Mouse (Mus musculus) kidney, postnatal 10 days (tissue): ENCODE measurements around the gene Sit1.

Experiments
- DNase-seq: peaks from one replicate; pipeline ENCODE4 v3.0.0; 2021; ENCODE audit warnings: mixed read lengths

Gene Sit1

DNA sequence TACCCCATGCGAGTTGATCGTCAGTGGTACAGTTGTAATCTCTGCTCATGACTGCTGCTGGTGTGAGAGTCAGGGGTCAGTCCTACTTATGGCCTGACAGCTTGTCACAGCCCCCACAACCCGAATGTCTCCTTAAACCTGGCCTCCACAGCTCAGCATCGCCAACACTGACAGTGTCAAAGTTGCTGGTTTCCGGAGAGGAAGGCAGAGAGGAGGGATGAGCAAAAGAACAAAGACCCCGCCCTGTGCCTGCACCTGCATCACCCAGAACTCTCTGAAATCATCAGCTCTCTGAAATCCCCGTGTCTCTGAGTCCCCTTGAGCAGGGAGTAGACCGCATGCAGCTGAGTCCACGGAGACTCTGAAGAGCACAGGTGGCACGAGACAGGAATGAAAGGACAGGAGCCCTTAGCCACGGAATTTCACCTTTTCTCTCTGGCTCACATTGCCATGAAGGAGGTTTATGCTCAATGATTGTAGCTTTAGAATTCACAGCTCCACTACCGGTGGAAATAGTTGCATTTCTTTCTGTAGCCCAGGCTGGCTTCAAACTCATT, at the start of gene Sit1:
Sit1 (minus strand) TSS at position 200 of the 557 bp plus-strand sequence.
- DNase-seq = no peak

DNA sequence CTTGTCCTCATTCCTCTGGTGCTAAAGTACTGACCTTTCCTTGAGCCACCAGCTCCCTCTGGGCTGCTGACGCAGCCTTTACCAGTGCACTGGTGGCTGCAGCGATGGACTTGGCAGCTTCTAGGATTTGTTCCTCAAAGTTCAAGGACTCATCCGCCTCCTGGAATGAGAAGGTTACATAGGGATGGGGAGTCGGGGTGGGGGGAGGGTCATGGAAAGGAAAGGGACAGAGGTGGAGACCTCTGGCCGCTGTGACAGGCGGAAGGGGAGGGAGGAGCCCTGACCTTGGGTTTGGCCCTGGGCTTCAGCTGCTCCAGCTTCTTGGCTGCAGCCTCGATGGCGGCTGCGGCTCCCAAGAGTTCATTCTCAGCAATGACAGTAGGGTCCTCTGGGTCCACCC, 49.7 kb upstream of the Sit1 start:
- DNase-seq = peak; percentile 60

DNA sequence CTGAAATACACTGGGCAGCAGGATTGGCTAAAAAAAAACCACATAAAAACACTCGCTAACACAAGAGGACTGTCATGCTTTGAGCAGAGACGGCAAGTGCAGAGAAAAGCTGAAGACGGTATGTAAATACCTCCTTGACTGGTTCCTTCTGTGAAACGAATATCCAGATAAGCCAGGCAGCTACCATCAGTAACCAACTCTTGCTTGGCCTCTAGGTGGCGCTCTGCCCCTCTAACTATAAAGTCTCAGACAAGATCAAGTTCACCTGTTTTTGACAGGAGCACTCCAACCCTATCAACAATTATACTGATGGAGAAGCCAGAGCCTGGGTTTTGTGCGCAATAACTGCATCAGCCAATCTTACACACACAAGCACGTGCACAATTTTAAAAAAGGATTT, 47.0 kb upstream of the Sit1 start:
- DNase-seq = peak; percentile 88

DNA sequence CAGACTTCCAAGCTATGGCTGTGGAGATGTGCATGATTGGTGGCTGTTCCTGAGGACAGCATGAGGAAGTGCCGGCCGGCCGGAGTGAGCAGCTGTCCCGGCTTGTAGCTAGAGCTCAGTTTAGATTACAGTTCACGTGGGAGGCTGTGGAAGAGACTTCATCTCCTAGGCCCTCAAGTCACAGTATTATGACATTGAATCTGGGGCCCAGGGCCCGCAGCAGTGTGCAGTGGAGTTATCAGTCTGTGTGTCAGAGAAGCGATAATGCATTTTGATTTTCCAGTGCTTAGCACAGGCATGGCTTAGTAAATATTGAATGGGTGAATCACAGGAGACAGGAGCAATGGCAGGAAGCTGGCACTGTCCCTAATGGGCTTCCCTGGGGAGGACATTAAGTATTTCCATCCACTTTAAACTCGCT, 46.6 kb upstream of the Sit1 start:
- DNase-seq = no peak

DNA sequence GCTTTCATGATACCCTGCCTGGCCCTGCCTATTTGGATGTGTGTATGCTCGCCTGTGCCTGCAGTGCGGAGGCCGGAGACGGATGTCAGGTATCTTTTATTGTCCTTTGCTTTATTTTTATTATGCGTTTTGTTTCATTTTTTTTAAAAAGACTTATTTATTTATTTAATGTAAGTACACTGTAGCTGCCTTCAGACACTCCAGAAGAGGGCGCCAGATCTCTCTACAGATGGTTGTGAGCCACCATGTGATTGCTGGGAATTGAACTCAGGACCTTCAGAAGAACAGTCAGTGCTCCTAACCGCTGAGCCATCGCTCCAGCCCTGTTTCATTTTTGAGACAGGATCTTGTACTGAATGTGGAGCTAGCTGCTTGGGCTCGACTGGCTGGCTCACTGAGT, 45.0 kb upstream of the Sit1 start:
- no peak for DNase-seq

DNA sequence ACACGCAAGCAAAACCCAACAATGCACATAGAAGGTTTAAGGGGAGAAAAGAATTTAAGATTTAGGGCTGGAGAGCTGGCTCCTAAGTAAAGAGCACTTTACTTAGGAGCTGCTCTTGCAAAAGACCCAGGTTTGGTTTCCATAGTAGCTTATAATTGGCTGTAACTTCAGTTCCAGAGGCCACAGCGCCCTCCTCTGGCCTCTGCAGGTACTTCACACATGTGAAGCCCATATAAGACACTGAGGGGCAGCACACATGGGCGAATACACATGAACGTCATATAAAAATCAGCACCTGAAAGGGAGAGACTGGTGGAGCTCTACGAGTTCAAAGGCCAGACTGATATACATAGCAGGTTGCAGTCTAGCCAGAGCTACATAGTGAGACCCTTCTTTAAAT, 44.3 kb upstream of the Sit1 start:
- DNase-seq = no peak

DNA sequence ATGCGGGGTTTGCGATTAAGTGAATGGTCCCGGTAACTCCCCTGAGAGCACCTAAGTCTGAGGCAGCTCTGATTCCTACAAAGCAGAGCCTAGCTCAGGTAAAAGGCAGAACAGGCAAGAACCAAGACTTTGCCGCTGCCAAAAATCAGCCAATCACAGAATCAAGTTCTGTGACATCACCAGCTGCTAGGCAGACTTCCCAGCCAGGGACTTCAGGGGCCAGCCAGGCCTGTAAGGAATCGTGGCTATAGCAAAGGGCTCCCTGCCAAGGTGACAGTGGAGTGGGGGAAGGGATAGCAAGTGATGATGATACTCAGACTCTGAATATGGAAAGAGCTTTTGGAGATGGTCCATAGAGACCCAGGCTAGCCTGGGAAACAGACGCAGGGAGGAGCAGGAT, 36.4 kb upstream of the Sit1 start:
- DNase-seq = peak; percentile 93

DNA sequence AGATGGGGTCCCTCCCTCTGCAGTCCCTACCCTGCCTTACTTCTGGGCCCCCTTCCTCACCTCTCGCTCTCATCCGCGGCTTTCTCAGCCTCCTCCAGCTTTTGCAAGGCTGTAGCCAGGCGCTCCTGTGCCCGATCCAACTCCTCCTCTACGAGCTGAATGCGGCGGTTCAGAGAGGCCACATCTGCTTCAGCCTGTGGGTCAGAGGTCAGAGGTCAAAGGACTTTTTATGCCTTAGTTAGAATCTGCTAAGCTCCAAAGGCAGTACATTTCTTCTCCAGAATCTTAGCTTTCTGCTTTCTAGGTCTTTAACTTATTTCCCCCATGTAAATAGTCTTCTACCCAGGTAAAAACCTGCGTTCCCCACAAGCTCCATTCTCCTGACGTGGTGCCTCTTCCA, 36.0 kb upstream of the Sit1 start:
- DNase-seq = no peak

DNA sequence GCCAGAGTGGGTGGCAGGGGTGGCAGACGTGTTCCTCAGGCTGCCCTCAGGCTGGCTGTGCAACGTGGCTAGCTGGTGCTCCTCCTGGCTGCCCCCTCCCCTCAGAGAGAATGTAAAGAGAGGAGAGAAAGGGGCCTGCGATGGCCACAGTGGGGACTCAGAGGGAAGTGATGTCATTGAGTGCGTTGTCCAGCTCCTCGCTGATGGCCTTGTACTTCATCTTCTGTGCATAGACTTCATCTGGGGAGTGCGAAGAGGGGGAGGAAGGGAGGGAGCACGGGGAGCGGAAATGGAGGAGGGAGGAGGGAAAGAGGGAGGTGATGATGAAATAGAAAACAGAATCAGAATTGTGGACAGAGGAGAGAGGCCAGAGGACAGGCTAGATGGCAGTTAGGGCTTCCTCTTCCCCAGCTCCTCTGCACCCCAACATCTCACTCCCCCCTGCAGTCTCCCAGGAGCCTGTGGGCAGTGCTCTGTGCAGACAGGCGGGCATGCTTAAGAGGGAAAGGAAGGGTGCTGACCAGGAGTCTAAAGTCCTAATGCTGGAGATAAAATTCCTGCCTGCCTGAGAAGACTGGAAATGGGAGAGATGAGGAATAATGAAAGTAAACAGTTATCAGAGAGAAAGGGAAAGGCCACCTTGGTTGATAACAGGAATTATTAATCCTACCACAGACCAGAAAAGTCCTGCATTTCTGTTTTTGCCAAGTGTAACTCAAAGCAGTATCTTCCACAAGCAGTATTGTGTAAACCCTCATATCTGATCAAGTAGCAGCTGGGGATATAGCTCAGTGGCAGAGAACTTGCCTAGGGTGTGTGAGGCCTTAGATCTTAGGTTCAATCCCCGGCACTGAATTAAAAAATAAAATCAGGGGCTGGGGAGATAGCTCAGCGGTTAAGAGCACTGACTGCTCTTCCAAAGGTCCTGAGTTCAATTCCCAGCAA, 32.5 kb upstream of the Sit1 start:
- no peak for DNase-seq

DNA sequence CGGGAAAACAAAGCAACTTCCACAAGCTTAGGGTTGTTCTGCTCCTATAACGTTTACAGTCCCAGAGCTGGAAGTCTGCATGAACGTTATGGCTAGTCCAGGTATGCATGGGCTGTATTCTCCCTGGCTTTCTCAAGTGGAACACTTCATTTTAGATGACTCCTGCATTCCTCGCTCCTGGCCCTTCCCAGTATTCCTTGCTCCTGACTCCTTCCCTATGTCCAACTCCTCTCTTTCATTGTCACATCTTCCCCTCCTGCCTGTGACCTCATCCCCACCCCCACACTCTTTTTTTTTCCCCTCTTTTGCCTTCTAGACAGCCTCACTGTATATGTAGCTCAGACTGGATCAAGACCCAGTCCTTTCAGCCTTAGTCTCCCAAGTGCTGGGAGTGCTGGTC, 30.3 kb upstream of the Sit1 start:
- no peak for DNase-seq

DNA sequence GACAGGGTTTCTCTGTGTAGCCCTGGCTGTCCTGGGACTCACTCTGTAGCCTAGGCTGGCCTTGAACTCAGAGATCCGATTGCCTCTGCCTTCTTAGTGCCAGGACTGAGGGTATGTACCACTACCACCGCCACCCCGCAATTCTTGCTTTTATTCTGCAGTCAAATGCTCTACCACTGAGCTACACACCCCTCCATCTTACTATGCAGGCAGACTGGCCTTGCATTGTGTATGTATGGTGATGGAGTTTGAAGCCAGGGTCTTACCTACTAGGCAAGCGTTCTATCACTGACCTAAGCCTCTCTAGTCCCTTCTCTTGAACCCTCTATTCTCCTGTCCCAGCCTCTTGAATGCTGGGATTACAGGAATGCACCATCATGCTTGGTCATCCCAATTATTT, 29.8 kb upstream of the Sit1 start:
- DNase-seq = no peak

DNA sequence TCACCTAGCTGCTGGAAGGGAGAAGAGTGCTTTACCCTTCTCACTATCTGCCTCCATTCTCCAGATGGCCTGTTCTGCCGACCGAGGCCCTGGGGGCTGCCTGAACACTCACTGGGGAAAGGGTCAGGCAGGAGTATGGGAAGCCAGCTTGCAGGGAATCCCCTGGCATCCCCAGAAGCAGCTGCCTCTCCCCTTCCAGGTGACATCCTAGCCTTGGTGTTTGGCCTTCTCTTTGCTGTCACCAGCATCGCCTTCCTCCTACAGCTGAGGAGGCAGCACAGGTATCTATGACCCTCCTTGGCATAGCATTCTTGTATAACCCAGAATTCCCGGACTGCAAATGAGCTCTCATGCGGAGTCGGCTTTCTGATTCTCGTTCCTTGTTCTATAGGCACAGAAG, 29.1 kb upstream of the Sit1 start:
- no peak for DNase-seq

DNA sequence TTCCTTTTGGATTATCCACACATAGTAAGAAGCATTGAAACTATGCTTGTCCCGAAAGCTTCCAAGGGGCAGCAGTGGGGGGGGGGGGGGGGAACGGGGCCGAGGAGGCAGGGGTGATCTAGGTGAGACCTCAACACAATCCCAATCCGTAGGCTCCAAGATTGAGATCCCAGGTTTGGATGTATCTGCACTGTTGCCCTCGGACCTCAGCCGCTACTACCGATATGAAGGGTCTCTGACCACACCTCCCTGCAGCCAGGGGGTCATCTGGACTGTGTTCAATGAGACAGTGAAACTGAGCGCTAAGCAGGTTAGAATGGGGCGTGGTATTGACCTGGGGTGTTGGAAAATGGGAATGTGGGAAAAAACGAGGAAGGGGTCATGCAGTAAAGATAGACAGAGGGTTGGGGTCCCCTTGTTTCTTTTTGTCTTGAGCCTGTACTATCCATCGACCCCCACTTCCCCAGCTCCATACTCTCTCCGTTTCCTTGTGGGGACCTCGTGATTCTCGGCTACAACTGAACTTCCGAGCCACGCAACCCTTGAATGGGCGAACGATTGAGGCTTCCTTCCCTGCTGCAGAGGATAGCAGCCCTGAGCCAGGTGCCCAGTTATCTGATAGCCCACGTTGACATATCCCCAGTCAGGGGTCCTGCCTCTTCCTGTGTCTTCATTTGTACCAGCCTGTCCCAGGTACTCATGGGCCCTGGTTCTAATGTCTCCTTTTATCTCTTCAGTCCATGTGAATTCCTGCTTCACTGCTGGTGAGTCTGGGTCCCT, 28.3 kb upstream of the Sit1 start:
- no peak for DNase-seq

DNA sequence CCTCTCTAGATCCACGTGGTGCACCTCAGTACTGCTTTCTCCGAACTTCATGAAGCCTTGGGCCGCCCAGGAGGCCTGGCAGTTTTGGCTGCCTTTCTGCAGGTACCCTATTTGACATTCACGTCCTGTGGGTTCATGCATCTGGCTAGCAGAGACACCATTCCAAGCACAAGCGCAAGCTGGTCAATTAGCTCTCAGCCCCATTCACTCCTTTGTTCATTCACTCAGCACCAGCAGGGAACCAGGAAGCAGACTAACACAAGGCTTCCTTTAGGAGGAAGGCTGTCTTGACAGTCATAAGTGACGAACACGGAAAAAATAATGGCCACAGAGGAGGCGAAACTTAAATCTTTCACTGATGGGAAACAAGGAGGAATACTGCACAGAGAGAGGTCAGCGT, 25.6 kb upstream of the Sit1 start:
- no peak for DNase-seq

DNA sequence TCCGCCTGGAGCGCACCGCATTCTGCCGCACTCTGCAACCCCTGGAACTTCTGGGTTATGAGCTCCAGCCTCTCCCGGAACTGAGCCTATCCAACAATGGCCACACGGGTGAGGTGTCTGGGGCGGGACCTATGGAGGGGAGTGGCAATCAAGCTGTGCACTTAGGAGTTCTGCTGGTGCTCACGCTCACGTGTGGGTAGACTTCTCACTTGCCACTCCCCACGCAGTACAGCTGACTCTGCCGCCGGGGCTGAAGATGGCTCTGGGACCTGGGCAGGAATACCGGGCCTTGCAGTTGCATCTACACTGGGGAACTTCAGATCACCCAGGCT, 25.1 kb upstream of the Sit1 start:
- DNase-seq = peak; percentile 62

DNA sequence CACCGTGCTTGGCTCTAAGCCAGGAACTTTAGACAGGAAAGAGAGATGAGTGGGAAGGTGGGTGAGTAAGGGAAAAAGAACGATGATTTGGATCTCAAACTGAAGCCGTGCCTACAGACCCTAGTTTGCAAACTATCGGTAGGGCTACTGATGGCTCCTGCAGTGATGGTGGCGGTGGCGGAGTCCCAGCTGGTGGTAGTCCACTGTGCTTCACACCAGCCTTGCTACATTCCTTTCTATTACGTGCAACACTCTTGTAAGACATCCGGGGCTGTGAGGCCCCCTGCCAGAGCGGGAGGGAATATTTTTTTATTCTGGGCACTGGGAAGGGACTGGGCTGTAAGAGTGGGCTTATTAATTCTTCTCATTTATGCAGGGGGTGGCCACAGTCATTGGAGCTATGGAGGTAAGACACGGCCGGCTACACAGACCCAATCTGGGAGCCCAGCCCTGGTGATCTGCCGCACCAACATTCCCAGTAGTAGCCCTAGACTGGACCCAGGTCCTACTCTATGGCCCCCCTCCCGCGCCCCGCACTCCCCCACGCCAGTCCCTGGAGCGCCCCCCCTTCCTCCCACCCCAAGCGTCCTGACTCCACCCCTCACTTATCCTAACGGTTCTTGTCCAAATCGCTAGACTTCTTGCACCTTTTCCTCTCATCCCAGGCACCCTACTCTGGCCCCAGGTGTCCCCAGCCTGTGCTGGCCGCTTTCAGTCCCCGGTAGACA, 24.6 kb upstream of the Sit1 start:
- DNase-seq = no peak

DNA sequence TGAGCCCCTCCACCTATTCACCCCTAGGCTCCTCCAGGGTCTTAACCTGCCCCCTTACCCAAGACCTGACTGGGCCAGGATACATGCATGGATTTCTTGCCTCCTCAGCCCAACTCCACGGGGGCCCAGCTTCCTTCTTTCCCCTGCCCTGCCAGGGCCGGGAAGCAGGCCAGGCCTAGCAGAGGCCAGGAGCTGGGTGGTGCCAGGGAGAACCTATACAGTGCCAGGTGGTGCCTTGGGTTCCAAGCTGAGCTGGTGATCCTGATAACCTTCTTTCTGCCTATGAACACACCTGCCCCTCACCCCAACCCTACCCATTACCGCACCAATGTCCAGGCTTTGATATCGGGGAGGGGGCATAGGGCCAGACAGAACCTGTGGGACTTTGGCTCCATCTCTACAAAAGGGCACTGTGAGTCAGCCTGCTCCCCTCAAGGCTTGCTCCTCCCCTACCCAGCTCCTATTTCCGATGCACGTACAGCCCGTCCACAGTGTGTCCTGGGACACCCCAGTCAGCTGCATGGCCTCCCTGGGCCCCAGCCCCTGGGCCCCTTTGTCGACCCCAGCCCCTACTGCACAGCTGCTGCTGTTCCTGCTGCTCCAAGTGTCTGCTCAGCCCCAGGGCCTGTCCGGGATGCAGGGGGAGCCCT, 23.1 kb upstream of the Sit1 start, which contains the start of gene Car9:
Car9 (plus strand) TSS at position 431 of the 650 bp plus-strand sequence.
- no peak for DNase-seq

DNA sequence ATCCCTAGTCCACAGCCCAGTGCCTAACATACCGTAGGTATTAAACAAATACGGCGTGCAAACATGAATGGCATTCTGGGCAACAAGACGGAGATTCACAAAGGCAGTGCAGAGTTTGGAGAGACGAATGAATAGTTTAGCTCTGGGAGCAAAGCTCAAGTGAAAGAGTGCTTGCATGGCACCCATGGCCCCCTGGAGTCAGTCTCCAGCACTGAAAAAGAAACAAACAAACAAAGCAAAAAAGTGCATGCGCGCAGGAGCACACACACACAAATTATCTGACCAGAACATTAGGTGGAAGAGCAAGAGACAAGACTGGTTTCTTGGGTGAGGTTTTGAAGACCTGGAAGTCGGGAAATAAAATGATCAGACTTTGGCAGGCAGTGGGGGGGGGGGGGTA, 22.5 kb upstream of the Sit1 start:
- no peak for DNase-seq

DNA sequence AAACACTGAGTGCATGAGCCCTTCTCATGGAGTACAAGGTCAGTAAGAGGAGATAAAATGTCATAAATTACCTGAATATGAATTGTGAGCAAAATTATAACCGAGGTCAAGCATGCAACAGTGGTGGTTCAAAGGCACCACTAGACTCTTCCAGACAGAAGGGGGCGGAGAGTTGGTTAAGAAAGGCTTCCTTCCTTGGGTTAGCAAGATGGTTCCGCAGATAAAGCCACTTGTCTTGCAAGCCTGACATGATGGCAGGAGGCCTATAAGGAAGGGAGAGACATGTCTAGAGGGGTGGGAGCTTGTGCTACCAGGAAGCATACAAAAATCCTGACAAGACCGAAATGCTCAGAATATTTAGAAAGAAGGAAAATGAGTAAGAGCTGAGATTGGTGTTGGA, 20.7 kb upstream of the Sit1 start:
- DNase-seq = no peak

DNA sequence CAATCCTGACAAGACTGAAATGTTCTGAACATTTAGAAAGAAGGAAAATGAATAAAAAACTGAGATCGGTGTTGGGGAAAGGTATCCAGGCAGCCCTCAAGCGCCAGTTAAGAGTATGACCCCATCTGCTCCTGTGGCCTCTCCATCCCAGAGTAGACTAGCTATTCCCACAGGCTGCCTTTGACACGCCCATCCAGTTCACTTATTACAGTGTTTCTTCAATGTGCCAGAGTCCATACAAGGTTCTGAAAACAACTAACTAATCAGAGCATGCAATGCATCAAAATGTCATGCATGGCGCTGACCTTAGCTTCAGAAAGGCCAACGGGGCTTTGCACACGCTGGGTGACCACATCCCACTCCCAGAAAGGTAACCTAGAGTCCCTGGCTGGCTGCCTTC, 20.0 kb upstream of the Sit1 start:
- DNase-seq = peak; percentile 12

DNA sequence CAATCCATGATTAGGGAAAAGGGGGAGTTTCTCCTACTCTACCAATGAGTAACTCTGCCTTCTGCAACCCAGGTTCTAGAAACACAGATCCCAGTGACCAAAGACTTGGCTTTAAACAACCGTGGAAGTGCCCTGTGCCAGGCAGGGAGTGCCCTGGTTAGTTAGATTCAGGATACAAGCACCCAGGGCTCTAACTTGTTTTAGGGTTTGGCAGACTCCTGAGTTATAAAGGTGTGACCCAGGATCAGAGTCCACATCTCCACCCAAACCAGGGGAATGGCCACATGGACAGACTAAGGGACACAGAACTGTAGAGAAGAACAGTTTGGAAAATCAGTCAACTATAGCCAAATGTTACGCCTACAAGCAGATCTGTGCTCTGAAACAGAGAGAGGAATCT, 19.5 kb upstream of the Sit1 start:
- DNase-seq = no peak
